Mouse (Mus musculus) right cerebral cortex, postnatal 10 days (tissue): ENCODE measurements around the gene Ccdc191.

Experiments
- DNase-seq, 2 experiments: peaks; one replicate each; pipeline ENCODE4 v3.0.0; 2021; ENCODE audit warnings: low spot score in 2 of 2

The Ccdc191 gene

GRCm38 (mm10) chr16:43980110-43980609, 90.6 kb downstream of the Ccdc191 start:
- DNase-seq: no peak

DNA sequence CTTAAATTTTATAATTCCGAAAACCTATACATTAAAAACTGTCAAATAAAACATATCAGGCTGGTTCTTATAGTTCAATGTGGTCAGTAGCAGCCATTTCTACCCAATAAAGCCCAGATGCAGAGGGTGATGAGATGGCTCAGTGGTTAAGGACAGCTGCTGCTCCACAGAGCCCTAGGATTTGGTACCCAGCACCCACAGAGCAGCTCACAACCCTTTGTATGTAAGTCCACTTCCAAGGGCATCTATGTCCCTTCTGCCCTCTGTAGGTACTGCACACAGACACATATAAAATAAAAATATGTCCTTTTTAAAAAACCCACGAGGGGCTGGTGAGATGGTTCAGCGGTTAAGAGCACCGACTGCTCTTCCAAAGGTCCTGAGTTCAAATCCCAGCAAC, 96.7 kb downstream of the Ccdc191 start:
- no peak for DNase-seq

DNA sequence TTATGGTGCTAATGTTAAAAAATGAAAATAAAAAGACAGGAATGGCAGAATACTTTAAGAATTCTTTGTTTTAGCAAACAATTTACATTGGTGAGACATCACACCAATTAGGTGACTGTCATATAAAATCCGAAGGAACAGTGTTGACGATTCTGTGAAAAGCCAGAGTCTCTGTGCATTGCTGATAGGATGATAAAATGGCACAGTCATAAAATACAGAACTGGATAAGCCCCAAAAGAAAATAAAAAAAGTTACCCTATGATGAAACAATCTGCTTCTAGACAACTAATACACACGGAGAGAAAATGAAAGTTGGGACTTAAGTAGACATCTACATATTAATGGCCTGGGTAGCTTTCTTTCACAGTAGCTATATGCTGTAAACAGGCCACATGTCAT, 105.0 kb downstream of the Ccdc191 start:
- no peak for DNase-seq

DNA sequence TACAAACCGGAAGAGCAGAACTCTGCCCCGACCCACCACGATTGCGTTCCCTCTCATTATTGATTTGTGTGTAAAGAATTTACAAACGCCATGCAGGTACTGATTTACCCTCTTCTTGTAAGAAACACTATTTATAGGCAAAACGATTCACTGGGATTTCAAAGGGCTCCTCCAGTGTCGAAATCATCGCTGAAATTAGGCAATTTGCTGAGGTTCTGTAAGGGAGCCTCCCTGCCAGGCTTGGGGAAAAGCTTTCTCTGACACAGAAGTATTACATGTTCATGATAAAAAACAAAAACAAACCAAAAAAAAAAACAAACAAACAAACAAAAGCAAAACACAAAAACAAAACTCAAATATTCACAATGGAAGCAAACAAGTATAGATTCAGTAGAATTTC, 109.5 kb downstream of the Ccdc191 start:
- no peak for DNase-seq

DNA sequence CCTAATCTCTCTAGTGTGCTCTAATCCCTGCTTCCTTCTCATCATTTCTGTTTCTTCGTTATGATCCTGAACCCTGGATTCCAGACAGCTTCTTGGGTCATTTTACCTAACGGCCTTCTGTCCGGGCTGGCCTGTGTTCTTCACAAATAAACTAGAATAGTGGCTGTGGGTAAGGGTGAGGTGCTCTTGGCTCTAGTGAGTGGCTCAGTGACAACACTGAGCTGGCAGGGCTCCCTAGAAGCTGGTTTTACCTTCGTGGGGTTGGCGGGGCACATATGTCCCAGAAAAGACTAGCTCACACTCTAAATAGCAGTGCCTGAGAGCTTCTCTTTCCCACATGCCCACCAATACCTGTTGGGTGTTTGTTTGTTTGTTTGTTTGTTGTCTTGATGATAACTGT, 109.9 kb downstream of the Ccdc191 start:
- no peak for DNase-seq

GRCm38 (mm10) chr16:44002086-44002485, 112.5 kb downstream of the Ccdc191 start:
- no peak for DNase-seq

- no peak for DNase-seq
These were observed 121.4 kb downstream of the Ccdc191 start for GRCm38 (mm10) chr16:44011010-44011409.
